Mouse (Mus musculus): Measurements from ENCODE around the gene Cdc42ep1.

DNA sequence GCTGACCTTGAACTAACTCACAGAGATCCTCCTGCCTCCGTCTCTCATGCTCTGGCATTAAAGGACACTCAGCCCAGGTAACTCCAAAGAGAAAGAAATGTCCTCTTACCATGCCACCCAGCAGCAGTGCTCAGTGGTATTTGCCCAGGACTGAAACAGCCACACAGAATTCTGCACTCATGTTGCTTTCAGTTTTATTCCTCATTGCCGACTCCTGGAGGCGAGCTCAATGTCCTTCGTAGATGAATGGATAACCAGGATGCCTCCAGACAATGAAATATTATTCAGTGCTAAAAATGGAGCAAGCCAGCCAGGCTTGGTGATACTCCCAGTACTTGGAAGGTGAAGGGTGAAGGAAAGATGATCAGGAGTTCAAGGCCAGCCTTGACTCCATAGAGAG lies 28.8 kb upstream of the Cdc42ep1 start:
- TF ChIP-seq ETS1 (IDR thresholded peaks at IDR 0.05; ENCODE audit: low read depth, low read length) (no peak), MXI1 (IDR thresholded peaks at IDR 0.05; ENCODE audit: low read depth, low read length) (no peak), CTCF (IDR thresholded peaks at IDR 0.05 in 2 of 3, conservative IDR thresholded peaks at IDR 0.05 in 1 of 3; ENCODE audit: control insufficient read depth in 1 of 3, insufficient read depth in 1 of 3, low read depth in 2 of 3, low read length in 3 of 3, poor library complexity in 1 of 3, severe bottlenecking in 1 of 3) (no peak), MAFK (IDR thresholded peaks at IDR 0.05; ENCODE audit: borderline replicate concordance, low read depth, low read length) (no peak), ZC3H11A (IDR thresholded peaks at IDR 0.05; ENCODE audit: low read depth, low read length) (no peak), USF2 (IDR thresholded peaks at IDR 0.05; ENCODE audit: borderline replicate concordance in 1 of 2, insufficient read depth in 1 of 2, low read depth in 1 of 2, low read length in 2 of 2) (no peak)

Measured in MEL (cell line).